Mouse (Mus musculus) stomach, embryonic 16.5 days (tissue): ENCODE data around the gene Rhbdd2. TPM values are rescaled to one million over a fixed set of nuclear protein-coding genes. Genes with fewer than 3 reads are reported as not detected.
A peak's percentile ranks its signal among the peaks of the same experiment; 100 is the strongest.

Experiments used
- ATAC-seq: fragments of 200-750 bp; cut with Nextera tagmentation; 2 replicates; pipeline ENCODE4 v1.8.0; 2017; ENCODE audit warnings: moderate number of reproducible peaks, moderate TSS enrichment; ENCODE audit not compliant: insufficient read depth, low FRiP score
- H3K27ac ChIP-seq: fragments of 300-500 bp; sonication (generic); 2 replicates; pipeline ENCODE4 v1.5.1; 2014; ENCODE audit warnings: low read length
- H3K27me3 ChIP-seq: fragments of 300-500 bp; sonication (generic); 2 replicates; pipeline ENCODE4 v1.6.1; 2014; ENCODE audit warnings: low read length, control low read depth, mixed read lengths; ENCODE audit not compliant: control insufficient read depth, insufficient read depth
- H3K36me3 ChIP-seq: fragments of 300-500 bp; sonication (generic); 2 replicates; pipeline ENCODE4 v1.6.1; 2014; ENCODE audit warnings: low read length; ENCODE audit not compliant: control insufficient read depth, insufficient read depth
- H3K4me1 ChIP-seq: fragments of 300-500 bp; sonication (generic); 2 replicates; pipeline ENCODE4 v1.6.1; 2014; ENCODE audit warnings: low read length, control low read depth, mixed read lengths; ENCODE audit not compliant: control insufficient read depth, insufficient read depth
- H3K4me2 ChIP-seq: fragments of 300-500 bp; sonication (generic); 2 replicates; pipeline ENCODE4 v1.6.1; 2014; ENCODE audit warnings: low read depth, low read length, mixed read lengths
- H3K4me3 ChIP-seq: fragments of 300-500 bp; sonication (generic); replicated peaks from 2 replicates; pipeline ENCODE4 v1.5.1; 2014; ENCODE audit warnings: mild to moderate bottlenecking, low read length
- H3K9ac ChIP-seq: fragments of 300-500 bp; sonication (generic); 2 replicates; pipeline ENCODE4 v1.6.1; 2014; ENCODE audit warnings: low read length
- H3K9me3 ChIP-seq: fragments of 300-500 bp; sonication (generic); replicated peaks from 2 replicates; pipeline ENCODE4 v1.6.1; 2016; ENCODE audit warnings: low read length, control low read depth; ENCODE audit not compliant: control insufficient read depth
- WGBS: fragments of 180-500 bp; shearing (Covaris S2); extraction: QIAGEN DNeasy Blood & Tissue Kit; methylation state at CpG from one replicate; pipeline ENCODE4 v1.1.7; 2014; 5-methylcytosine and 5-hydroxymethylcytosine counted together
- polyA plus RNA-seq: library from polyadenylated mRNA; unstranded; fragments of >200 nt; fragmentation: Nextera tagmentation; extraction: Ambion mirVana; gene quantifications from 2 replicates; pipeline ENCODE4 v1.2.1, GENCODE M21; 2015

Rhbdd2 gene
- polyA plus RNA-seq, 1 experiment from 2014 or later: 41.3 TPM

- Histone ChIP-seq H3K4me2 (no peak overlapping the region), H3K9me3 (0 out of 2 replicates have a peak, but pooled peaks cover 4% of the 10 kb centered on the region), H3K4me3 (no peak overlapping the region; the same call in 1 of the 2 replicates), H3K4me1 (peaks cover 27% of the 10 kb centered on the region), H3K36me3 (no peaks in the 10 kb centered on the region), H3K27me3 (no peaks in the 10 kb centered on the region), H3K9ac (no peak overlapping the region; the same call in 1 of the 2 replicates), H3K27ac (peak overlapping the region; percentile 66)
- 80% methylated on average over 2 of the region's 2 CpGs for WGBS
- no peak for ATAC-seq
Measured at GRCm38 (mm10) chr5:135670881-135671280, 38.5 kb downstream of the Rhbdd2 start.

- Histone ChIP-seq H3K27ac (peak overlapping the region; percentile 46), H3K9ac (peak overlapping the region; percentile 16; the same call in 1 of the 2 replicates), H3K9me3 (no peaks in the 10 kb centered on the region), H3K4me2 (no peak overlapping the region), H3K4me1 (peaks cover 27% of the 10 kb centered on the region), H3K4me3 (no peak overlapping the region), H3K27me3 (no peaks in the 10 kb centered on the region), H3K36me3 (no peaks in the 10 kb centered on the region)
- 70% methylated on average over 4 of the region's 4 CpGs for WGBS
- no peak for ATAC-seq
Measured at GRCm38 (mm10) chr5:135672509-135672908, 40.1 kb downstream of the Rhbdd2 start.

DNA sequence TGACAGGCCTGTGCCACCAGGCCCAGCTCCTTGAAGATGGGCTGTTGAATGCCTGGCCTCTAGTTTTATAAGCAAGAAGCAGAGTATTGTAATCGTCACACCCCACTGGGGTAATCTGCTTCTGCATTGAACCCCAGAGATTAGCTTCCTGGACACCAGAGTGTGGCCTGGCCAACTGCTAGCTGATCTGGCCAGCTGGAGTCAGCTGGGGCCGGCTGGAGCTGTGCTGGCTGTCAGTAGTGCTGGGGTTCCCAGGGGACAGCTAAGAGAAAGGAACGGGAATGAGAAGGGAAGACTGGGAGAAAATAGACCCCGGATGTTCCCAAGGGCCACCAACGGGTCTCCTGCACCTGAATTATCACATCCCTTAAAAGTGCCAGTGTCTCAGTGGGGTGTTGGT is 40.6 kb downstream of the Rhbdd2 start:
- peak overlapping the region; percentile 46 for H3K27ac ChIP-seq
- H3K4me2 ChIP-seq: no peak overlapping the region
- 51% methylated on average over 5 of the region's 5 CpGs for WGBS
- H3K27me3 ChIP-seq: no peaks in the 10 kb centered on the region
- H3K36me3 ChIP-seq: no peaks in the 10 kb centered on the region
- no peak overlapping the region for H3K4me3 ChIP-seq
- H3K4me1 ChIP-seq: peaks cover 27% of the 10 kb centered on the region
- H3K9me3 ChIP-seq: no peaks in the 10 kb centered on the region
- H3K9ac ChIP-seq: peak overlapping the region; percentile 16; the same call in 1 of the 2 replicates
- ATAC-seq: no peak

GRCm38 (mm10) chr5:135674349-135674775 is 41.9 kb downstream of the Rhbdd2 start:
- no peak overlapping the region for H3K9ac ChIP-seq
- H3K4me2 ChIP-seq: peak overlapping the region; percentile 28; the same call in 1 of the 2 replicates
- H3K4me3 ChIP-seq: no peak overlapping the region
- peak; percentile 8; the same call in 1 of the 2 replicates for ATAC-seq
- H3K27me3 ChIP-seq: no peaks in the 10 kb centered on the region
- H3K9me3 ChIP-seq: no peaks in the 10 kb centered on the region
- H3K36me3 ChIP-seq: no peaks in the 10 kb centered on the region
- peak overlapping the region; percentile 9; the same call in 1 of the 2 replicates for H3K27ac ChIP-seq
- H3K4me1 ChIP-seq: peaks cover 27% of the 10 kb centered on the region
- 33% methylated on average over 3 of the region's 3 CpGs for WGBS

DNA sequence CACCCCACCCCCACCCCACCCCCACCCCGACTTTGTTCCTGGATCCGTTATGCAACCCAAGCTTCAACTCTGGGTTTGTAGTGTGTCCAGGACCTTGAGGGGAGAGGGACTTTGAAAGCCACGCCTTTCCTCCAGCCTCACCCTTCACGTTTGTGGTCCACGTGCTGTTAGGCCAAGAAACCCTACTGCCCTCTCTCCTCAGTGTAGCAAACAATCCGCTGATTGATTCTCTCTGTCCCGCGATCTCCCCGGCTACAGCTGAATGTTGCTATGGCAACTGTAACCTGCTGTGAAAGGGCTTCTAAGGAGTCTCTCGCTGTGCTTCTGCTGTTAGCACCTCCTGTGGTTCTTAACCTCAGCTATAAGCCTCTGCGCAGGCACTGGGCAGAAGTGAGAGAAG is 42.4 kb downstream of the Rhbdd2 start:
- Histone ChIP-seq H3K9ac (peak overlapping the region; percentile 43; the same call in 1 of the 2 replicates), H3K27ac (peak overlapping the region; percentile 21; the same call in 1 of the 2 replicates), H3K4me3 (no peak overlapping the region), H3K4me2 (peak overlapping the region; percentile 28; the same call in 1 of the 2 replicates), H3K27me3 (no peaks in the 10 kb centered on the region), H3K36me3 (no peaks in the 10 kb centered on the region), H3K4me1 (peaks cover 26% of the 10 kb centered on the region), H3K9me3 (no peaks in the 10 kb centered on the region)
- WGBS: 6% methylated on average over 11 of the region's 11 CpGs
- ATAC-seq: peak; percentile 63; the same call in 1 of the 2 replicates

DNA sequence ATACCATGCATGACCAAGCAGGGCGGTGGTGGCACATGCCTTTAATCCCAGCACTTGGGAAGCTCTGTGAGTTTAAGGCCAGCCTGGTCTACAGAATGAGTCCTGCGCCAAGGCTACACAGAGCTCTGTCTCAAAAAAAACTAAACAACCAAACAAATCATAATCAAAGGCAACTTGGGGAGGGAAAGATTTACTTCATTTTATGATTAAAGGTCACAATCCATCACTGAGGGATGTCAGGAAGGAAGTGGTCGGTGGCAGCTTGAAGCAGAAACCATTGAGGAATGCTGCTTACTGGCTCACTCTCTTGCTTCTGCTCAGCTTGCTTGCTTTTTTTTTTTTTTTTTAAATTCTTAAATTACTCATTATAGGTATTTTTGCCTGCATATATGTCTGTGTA is 44.3 kb downstream of the Rhbdd2 start:
- no peak overlapping the region for H3K27ac ChIP-seq
- no peak overlapping the region for H3K4me2 ChIP-seq
- H3K9ac ChIP-seq: no peak overlapping the region
- H3K4me1 ChIP-seq: peaks cover 22% of the 10 kb centered on the region
- ATAC-seq: no peak
- 71% methylated on average over 3 of the region's 3 CpGs for WGBS
- H3K4me3 ChIP-seq: no peak overlapping the region
- no peaks in the 10 kb centered on the region for H3K27me3 ChIP-seq
- no peaks in the 10 kb centered on the region for H3K9me3 ChIP-seq
- no peaks in the 10 kb centered on the region for H3K36me3 ChIP-seq

DNA sequence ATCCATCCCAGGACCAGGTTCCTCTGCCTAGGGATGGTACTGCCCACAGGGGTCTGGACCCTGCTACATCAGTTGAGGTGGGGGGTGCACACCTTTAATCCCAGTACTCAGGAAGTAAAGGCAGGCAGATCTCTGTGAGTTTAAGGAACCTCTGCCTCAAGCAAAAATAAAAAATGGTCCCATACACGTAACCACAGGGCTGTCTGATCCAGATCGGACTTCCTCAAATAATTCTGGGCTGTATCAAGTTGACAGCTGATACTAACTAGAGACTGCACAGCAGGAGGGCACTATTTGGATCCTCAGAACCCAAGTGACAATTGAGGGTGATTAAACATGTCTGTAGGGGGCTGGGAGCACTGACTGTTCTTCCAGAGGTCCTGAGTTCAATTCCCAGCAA is 44.8 kb downstream of the Rhbdd2 start:
- Histone ChIP-seq H3K4me2 (no peak overlapping the region), H3K9me3 (no peaks in the 10 kb centered on the region), H3K36me3 (no peaks in the 10 kb centered on the region), H3K4me1 (peaks cover 22% of the 10 kb centered on the region), H3K27ac (no peak overlapping the region), H3K4me3 (no peak overlapping the region), H3K27me3 (no peaks in the 10 kb centered on the region), H3K9ac (no peak overlapping the region)
- WGBS: 52% methylated on average over 2 of the region's 2 CpGs
- ATAC-seq: no peak

DNA sequence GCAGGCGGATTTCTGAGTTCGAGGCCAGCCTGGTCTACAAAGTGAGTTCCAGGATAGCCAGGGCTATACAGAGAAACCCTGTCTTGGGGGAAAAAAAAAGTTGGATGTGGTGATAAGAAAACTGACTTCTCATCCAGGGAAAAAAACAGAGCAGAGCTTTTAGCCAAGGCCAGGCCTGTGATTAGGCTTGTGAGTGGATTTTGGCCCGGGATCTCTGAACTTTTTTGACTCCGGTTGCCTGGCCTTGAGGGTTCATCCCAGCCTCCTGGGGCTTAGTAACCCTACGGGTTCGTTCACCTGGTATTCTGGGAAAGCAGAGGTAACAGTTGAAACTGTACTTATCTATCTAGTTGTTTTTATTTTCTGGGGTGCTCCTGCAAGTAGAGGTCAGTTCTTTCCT is 46.1 kb downstream of the Rhbdd2 start:
- peaks cover 21% of the 10 kb centered on the region for H3K4me1 ChIP-seq
- no peaks in the 10 kb centered on the region for H3K36me3 ChIP-seq
- no peak for ATAC-seq
- H3K9ac ChIP-seq: no peak overlapping the region
- H3K27me3 ChIP-seq: no peaks in the 10 kb centered on the region
- H3K4me3 ChIP-seq: no peak overlapping the region
- no peaks in the 10 kb centered on the region for H3K9me3 ChIP-seq
- H3K27ac ChIP-seq: no peak overlapping the region
- 91% methylated on average over 6 of the region's 6 CpGs for WGBS
- H3K4me2 ChIP-seq: no peak overlapping the region

DNA sequence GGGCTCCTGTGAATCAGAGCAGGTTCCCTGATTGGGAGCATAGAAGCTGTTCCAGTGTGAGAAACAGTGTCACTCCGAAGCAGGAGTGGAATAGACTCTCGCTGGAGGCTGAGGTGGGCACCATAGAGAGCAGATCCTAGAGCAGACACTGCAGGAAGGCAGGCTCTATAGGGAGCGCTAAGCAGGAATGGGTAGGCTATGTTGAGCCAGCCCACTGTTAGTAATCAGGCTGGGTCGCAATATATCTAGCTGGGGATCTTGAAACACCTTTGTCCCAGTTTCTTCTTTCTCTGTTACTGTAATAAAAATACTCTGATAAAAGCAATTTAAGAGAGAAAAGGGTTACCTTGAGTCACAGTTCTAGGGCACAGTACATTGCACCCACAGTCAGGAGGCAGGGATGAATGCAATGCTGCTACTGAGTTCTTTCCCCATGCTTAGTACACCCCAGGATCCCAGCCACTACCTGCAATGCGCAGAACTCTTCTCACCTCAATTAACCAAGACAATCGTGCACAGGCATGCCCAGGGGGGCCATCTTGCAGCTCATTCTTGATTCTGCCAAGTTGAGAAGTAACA is 48.6 kb downstream of the Rhbdd2 start:
- WGBS: 80% methylated on average over 6 of the region's 6 CpGs
- no peak overlapping the region for H3K27ac ChIP-seq
- no peak for ATAC-seq

More for the DNA sequence above, 48.6 kb downstream of the Rhbdd2 start:
- H3K9ac ChIP-seq: no peak overlapping the region
- H3K4me1 ChIP-seq: no peaks in the 10 kb centered on the region
- H3K4me2 ChIP-seq: no peak overlapping the region
- H3K36me3 ChIP-seq: no peaks in the 10 kb centered on the region
- no peaks in the 10 kb centered on the region for H3K9me3 ChIP-seq
- no peaks in the 10 kb centered on the region for H3K27me3 ChIP-seq
- no peak overlapping the region for H3K4me3 ChIP-seq
